Mouse (Mus musculus) stomach, postnatal 0 days (tissue): ENCODE results near the gene Ugt1a1. TPM values are rescaled to one million over a fixed set of nuclear protein-coding genes. Genes with fewer than 3 reads are reported as not detected.

Source experiments
- ATAC-seq: fragments of 200-750 bp; cut with Nextera tagmentation; 2 replicates; pipeline ENCODE4 v1.8.0; 2017; ENCODE audit not compliant: low FRiP score, low TSS enrichment
- DNase-seq: peaks from one replicate; pipeline ENCODE4 v3.0.0-alpha.2; 2016; ENCODE audit warnings: low spot score
- H3K27ac ChIP-seq: fragments of 300-500 bp; sonication (generic); replicated peaks from 2 replicates; pipeline ENCODE4 v1.5.1; 2014; ENCODE audit warnings: mild to moderate bottlenecking, control low read depth
- H3K27me3 ChIP-seq: fragments of 300-500 bp; sonication (generic); 2 replicates; pipeline ENCODE4 v1.6.1; 2014; ENCODE audit warnings: low read length; ENCODE audit not compliant: control insufficient read depth, insufficient read depth
- H3K36me3 ChIP-seq: fragments of 300-500 bp; sonication (generic); 2 replicates; pipeline ENCODE4 v1.6.1; 2014; ENCODE audit warnings: low read length, mixed read lengths; ENCODE audit not compliant: control insufficient read depth, insufficient read depth
- H3K4me1 ChIP-seq: fragments of 300-500 bp; sonication (generic); replicated peaks from 2 replicates; pipeline ENCODE4 v1.6.1; 2014; ENCODE audit warnings: antibody characterized with exemption; ENCODE audit not compliant: control insufficient read depth, insufficient read depth
- H3K4me2 ChIP-seq: fragments of 300-500 bp; sonication (generic); replicated peaks from 2 replicates; pipeline ENCODE4 v1.6.1; 2014; ENCODE audit warnings: low read depth, mild to moderate bottlenecking, control low read depth, moderate library complexity
- H3K4me3 ChIP-seq: fragments of 300-500 bp; sonication (generic); 2 replicates; pipeline ENCODE4 v1.5.1; 2014; ENCODE audit warnings: low read depth, low read length, control low read depth
- H3K9ac ChIP-seq: fragments of 300-500 bp; sonication (generic); 2 replicates; pipeline ENCODE4 v1.6.1; 2014; ENCODE audit warnings: mild to moderate bottlenecking, low read length, control low read depth, mixed read lengths
- H3K9me3 ChIP-seq: fragments of 300-500 bp; sonication (generic); 2 replicates; pipeline ENCODE4 v1.6.1; 2016; ENCODE audit warnings: low read length; ENCODE audit not compliant: control insufficient read depth
- CTCF ChIP-seq: IDR thresholded peaks from 2 replicates; pipeline ENCODE4 v1.5.1; 2016; ENCODE audit warnings: antibody characterized with exemption, low read depth, mild to moderate bottlenecking, moderate library complexity
- EP300 ChIP-seq: optimal IDR thresholded peaks from 2 replicates; pipeline ENCODE3; 2016; ENCODE audit warnings: antibody characterized with exemption
- WGBS: fragments of 180-500 bp; shearing (Covaris S2); extraction: QIAGEN DNeasy Blood & Tissue Kit; methylation state at CpG from one replicate; pipeline ENCODE4 v1.1.7; 2014; 5-methylcytosine and 5-hydroxymethylcytosine counted together
- polyA plus RNA-seq: library from polyadenylated mRNA; unstranded; fragments of >200 nt; fragmentation: Nextera tagmentation; extraction: Ambion mirVana; gene quantifications from 2 replicates; pipeline ENCODE4 v1.2.1, GENCODE M21; 2015

The Ugt1a1 gene
- polyA plus RNA-seq, 1 experiment from 2014 or later: 24.8 TPM

GRCm38 (mm10) chr1:88230421-88230820 is 18.7 kb downstream of the Ugt1a1 start:
- ATAC-seq: no peak
- no peaks in the 10 kb centered on the region for H3K4me1 ChIP-seq
- no peak overlapping the region for H3K4me3 ChIP-seq
- H3K9ac ChIP-seq: no peak overlapping the region
- 70% methylated on average over 7 of the region's 7 CpGs for WGBS
- no peak overlapping the region for H3K4me2 ChIP-seq
- peak; percentile 30 for DNase-seq
- H3K36me3 ChIP-seq: no peaks in the 10 kb centered on the region
- H3K27ac ChIP-seq: no peak overlapping the region
- peaks cover 48% of the 10 kb centered on the region for H3K9me3 ChIP-seq
- TF ChIP-seq CTCF: no peak
- no peak for TF ChIP-seq EP300
- no peaks in the 10 kb centered on the region for H3K27me3 ChIP-seq

- H3K9ac ChIP-seq: no peak overlapping the region
- no peak overlapping the region for H3K4me2 ChIP-seq
- WGBS: 71% methylated on average over 6 of the region's 6 CpGs
- H3K27ac ChIP-seq: no peak overlapping the region
- H3K4me1 ChIP-seq: no peaks in the 10 kb centered on the region
- H3K9me3 ChIP-seq: peaks cover 51% of the 10 kb centered on the region
- ATAC-seq (no peak), DNase-seq (peak; percentile 20)
- no peaks in the 10 kb centered on the region for H3K27me3 ChIP-seq
- H3K36me3 ChIP-seq: no peaks in the 10 kb centered on the region
- no peak overlapping the region for H3K4me3 ChIP-seq
- TF ChIP-seq CTCF (no peak), EP300 (no peak)
Measured at GRCm38 (mm10) chr1:88230981-88231802, 19.4 kb downstream of the Ugt1a1 start.

DNA sequence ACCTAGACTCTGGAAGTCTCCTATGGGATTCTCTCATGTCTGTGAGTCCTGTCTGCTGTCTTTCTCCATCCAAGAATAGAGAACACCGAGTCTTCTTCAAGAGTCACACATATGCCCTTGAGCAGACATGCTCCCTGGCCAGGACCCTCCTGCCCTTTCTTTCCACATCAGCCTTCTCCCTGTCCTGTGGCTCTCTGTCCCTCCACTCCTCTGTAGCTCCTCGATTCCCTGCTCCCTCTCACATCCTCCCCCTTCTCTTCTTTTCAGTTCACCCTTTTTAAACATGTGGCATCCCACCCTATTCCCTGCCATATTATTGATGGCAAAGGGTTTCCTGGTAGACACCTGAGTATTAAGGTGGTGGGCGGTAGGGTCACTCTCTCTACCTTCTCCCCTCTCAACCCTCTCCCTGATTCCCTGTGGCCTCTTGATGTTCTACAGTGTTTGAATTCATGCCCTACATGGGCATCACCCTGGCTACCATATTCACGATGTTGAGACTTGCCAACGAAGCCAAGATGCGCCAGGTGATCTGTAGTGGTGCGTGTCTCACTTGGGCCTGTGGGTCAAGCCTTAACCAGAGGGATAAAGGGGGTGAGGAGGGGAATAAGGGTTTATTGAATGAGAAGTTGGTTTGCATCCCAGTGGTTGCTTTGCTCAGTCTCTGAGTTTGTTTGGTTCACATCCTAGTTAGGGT is 20.2 kb downstream of the Ugt1a1 start:
- Histone ChIP-seq H3K4me3 (no peak overlapping the region), H3K27ac (no peak overlapping the region), H3K4me2 (no peak overlapping the region), H3K36me3 (no peaks in the 10 kb centered on the region), H3K9ac (no peak overlapping the region), H3K27me3 (no peaks in the 10 kb centered on the region), H3K4me1 (no peaks in the 10 kb centered on the region), H3K9me3 (peaks cover 51% of the 10 kb centered on the region)
- peak; percentile 31 for DNase-seq
- 65% methylated on average over 7 of the region's 7 CpGs for WGBS
- no peak for TF ChIP-seq EP300
- no peak for TF ChIP-seq CTCF
- no peak for ATAC-seq

DNA sequence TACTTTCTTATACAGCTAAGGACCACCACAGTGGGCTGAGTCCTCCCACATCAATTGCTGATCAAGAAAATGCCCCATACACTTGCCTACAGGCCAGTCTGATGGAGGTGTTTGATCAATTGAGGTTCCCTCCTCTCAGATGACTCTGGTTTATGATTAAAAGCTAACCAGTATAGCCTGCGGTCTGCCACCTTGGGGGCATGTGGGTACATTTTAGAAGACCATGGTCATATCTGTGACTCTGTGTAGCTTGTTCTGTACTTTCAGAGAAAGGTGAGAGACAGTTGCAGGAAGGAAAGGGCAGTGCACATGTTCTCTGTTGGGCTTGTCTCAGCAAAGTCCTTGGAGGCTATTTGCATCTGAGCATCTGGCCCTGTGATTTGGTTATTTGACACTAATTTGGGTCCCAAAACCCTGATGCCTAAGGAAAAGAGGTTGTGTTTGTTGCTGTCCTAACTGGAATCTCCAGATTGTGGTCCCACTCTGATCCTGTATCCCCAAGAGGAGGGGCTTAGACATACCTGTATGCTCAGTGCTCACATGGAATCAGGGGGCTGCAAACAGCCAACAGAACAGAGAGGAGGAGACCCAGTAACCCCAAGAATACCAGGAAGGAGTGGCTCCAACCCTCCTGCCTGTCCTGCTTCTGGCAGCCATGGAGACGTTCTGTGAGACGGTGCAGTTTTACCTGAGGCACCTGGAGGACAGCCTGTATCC is 21.1 kb downstream of the Ugt1a1 start:
- Histone ChIP-seq H3K4me1 (no peaks in the 10 kb centered on the region), H3K4me3 (no peak overlapping the region), H3K4me2 (no peak overlapping the region), H3K27me3 (no peaks in the 10 kb centered on the region), H3K9ac (no peak overlapping the region), H3K36me3 (no peaks in the 10 kb centered on the region), H3K9me3 (peaks cover 51% of the 10 kb centered on the region), H3K27ac (no peak overlapping the region)
- 54% methylated on average over 3 of the region's 3 CpGs for WGBS
- ATAC-seq (no peak), DNase-seq (peak; percentile 30)
- TF ChIP-seq CTCF (no peak), EP300 (no peak)

DNA sequence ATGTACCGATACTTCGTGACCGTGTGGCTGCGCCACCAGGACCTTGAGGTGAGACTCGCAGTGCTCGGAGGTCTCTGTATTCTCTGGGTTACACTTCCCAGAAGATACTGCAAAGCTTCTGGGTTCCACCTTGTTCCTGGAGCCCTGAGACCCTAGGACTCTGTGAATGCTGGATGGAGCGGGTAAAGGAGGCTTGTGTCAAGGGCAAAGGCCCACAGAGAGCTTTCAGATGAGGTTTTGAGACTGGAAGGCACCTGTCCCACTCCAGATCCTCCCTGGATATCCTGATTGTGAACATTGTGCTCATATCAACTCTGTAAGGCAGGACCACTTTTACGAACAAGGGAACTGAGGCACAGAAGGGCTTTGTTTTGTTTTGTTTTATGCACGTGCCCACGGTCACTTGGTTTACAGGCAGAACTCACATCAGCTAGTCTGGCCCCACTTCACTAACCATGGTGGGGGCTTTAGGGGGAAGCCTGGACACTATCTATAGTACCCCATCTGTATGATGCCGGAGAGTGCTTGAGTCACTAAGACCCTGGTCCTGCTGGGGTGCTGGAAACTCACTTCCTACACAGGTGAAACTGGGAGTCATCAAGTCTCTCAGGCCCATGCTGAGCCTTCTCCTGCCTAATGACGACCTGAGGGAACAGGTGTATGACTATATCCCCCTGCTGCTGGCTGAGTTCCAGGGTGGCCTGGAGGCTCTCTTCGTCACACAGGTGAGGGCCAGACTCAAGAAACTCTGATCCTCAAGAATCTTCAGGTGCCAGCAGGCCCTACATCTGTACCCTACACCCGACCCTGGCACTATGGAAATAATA is 21.9 kb downstream of the Ugt1a1 start:
- H3K9me3 ChIP-seq: peaks cover 59% of the 10 kb centered on the region
- H3K36me3 ChIP-seq: no peaks in the 10 kb centered on the region
- no peak for TF ChIP-seq CTCF
- no peak for TF ChIP-seq EP300
- no peaks in the 10 kb centered on the region for H3K4me1 ChIP-seq
- WGBS: 65% methylated on average over 14 of the region's 14 CpGs
- ATAC-seq: no peak
- no peak overlapping the region for H3K9ac ChIP-seq
- no peak overlapping the region for H3K4me2 ChIP-seq
- H3K4me3 ChIP-seq: no peak overlapping the region
- H3K27ac ChIP-seq: no peak overlapping the region
- H3K27me3 ChIP-seq: no peaks in the 10 kb centered on the region
- DNase-seq: peak; percentile 28
